Mouse (Mus musculus): ENCODE results near the gene Pla2g2d.

GRCm38 (mm10) chr4:138791452-138791851 is 15.9 kb downstream of the Pla2g2d start:
- TF ChIP-seq CTCF (IDR thresholded peaks at IDR 0.05; ENCODE audit: extremely low read depth, insufficient read length, insufficient replicate concordance, low read depth, low read length) = no peak
- TF ChIP-seq POLR2A (IDR thresholded peaks at IDR 0.05; ENCODE audit: low read depth, low read length) = no peak
